Mouse (Mus musculus) myocyte (in vitro differentiated cells): ENCODE results near the gene Gm42906. TPM values are rescaled to one million over a fixed set of nuclear protein-coding genes. Genes with fewer than 3 reads are reported as not detected.

Source experiments
- H3K27me3 ChIP-seq: one replicate; pipeline ENCODE4 v1.6.1; 2011; ENCODE audit not compliant: control insufficient read depth, insufficient read depth, insufficient read length
- H3K36me3 ChIP-seq: one replicate; pipeline ENCODE4 v1.6.1; 2011; ENCODE audit not compliant: control insufficient read depth, insufficient read depth
- H3K4me2 ChIP-seq: one replicate; pipeline ENCODE4 v1.6.1; 2011; ENCODE audit warnings: low read depth, control low read depth
- H3K4me3 ChIP-seq: one replicate; pipeline ENCODE4 v1.5.1; 2011; ENCODE audit warnings: mild to moderate bottlenecking, control low read depth, moderate library complexity
- H3K79me2 ChIP-seq: one replicate; pipeline ENCODE4 v1.6.1; 2011; ENCODE audit not compliant: control insufficient read depth, insufficient read depth
- H3ac ChIP-seq: one replicate; pipeline ENCODE4 v1.6.1; 2011; ENCODE audit not compliant: control insufficient read depth, insufficient read length
- CEBPB ChIP-seq: IDR thresholded peaks from 2 replicates; pipeline ENCODE4 v1.6.1; 2011; ENCODE audit warnings: mild to moderate bottlenecking, moderate library complexity; ENCODE audit not compliant: poor library complexity, insufficient read depth, severe bottlenecking
- E2F4 ChIP-seq: IDR thresholded peaks from one replicate; pipeline ENCODE4 v1.6.1; 2011; ENCODE audit warnings: mild to moderate bottlenecking, control low read depth, moderate library complexity; ENCODE audit not compliant: insufficient read depth
- MAX ChIP-seq: IDR thresholded peaks from one replicate; pipeline ENCODE4 v1.6.1; 2011; ENCODE audit warnings: low read depth, mild to moderate bottlenecking, control low read depth
- MYOD1 ChIP-seq, 3 experiments: IDR thresholded peaks; one replicate each; pipeline ENCODE4 v1.6.1; 2011; ENCODE audit warnings: control low read depth in 2 of 3, low read depth in 2 of 3, mild to moderate bottlenecking in 2 of 3, moderate library complexity in 1 of 3; ENCODE audit not compliant: insufficient read length in 2 of 3, control insufficient read depth in 1 of 3
- MYOG ChIP-seq, 3 experiments: IDR thresholded peaks; one replicate each; pipeline ENCODE4 v1.6.1; 2011; ENCODE audit warnings: control low read depth in 2 of 3, low read depth in 2 of 3, mild to moderate bottlenecking in 2 of 3; ENCODE audit not compliant: insufficient read length in 2 of 3, control insufficient read depth in 1 of 3, insufficient read depth in 1 of 3
- POLR2A ChIP-seq: IDR thresholded peaks from one replicate; pipeline ENCODE4 v1.6.1; 2011; ENCODE audit warnings: low read depth, mild to moderate bottlenecking, control low read depth, moderate library complexity; ENCODE audit not compliant: insufficient read length
- POLR2AphosphoS2 ChIP-seq: IDR thresholded peaks from one replicate; pipeline ENCODE4 v1.6.1; 2011; ENCODE audit warnings: low read depth, control low read depth; ENCODE audit not compliant: insufficient read length
- REST ChIP-seq: IDR thresholded peaks from one replicate; pipeline ENCODE4 v1.6.1; 2011; ENCODE audit warnings: mild to moderate bottlenecking, control low read depth, moderate library complexity; ENCODE audit not compliant: insufficient read depth, insufficient read length
- SRF ChIP-seq: IDR thresholded peaks from one replicate; pipeline ENCODE4 v1.6.1; 2011; ENCODE audit warnings: low read depth; ENCODE audit not compliant: control insufficient read depth, insufficient read length
- TCF12 ChIP-seq: IDR thresholded peaks from one replicate; pipeline ENCODE4 v1.6.1; 2011; ENCODE audit warnings: mild to moderate bottlenecking, control low read depth; ENCODE audit not compliant: poor library complexity, insufficient read depth, severe bottlenecking
- TCF3 ChIP-seq: IDR thresholded peaks from one replicate; pipeline ENCODE4 v1.6.1; 2011; ENCODE audit warnings: low read depth, control low read depth; ENCODE audit not compliant: insufficient read length
- USF1 ChIP-seq: IDR thresholded peaks from one replicate; pipeline ENCODE4 v1.6.1; 2011; ENCODE audit warnings: low read depth, mild to moderate bottlenecking, control low read depth, moderate library complexity
- polyA plus RNA-seq: library from polyadenylated mRNA; unstranded; fragments of >200 nt; fragmentation: generic; extraction: Trizol; gene quantifications from one replicate; pipeline ENCODE4 v1.2.1, GENCODE M21; 2012; ENCODE audit warnings: missing spikeins

The Gm42906 gene
- polyA plus RNA-seq, 1 experiment, result not detected

DNA sequence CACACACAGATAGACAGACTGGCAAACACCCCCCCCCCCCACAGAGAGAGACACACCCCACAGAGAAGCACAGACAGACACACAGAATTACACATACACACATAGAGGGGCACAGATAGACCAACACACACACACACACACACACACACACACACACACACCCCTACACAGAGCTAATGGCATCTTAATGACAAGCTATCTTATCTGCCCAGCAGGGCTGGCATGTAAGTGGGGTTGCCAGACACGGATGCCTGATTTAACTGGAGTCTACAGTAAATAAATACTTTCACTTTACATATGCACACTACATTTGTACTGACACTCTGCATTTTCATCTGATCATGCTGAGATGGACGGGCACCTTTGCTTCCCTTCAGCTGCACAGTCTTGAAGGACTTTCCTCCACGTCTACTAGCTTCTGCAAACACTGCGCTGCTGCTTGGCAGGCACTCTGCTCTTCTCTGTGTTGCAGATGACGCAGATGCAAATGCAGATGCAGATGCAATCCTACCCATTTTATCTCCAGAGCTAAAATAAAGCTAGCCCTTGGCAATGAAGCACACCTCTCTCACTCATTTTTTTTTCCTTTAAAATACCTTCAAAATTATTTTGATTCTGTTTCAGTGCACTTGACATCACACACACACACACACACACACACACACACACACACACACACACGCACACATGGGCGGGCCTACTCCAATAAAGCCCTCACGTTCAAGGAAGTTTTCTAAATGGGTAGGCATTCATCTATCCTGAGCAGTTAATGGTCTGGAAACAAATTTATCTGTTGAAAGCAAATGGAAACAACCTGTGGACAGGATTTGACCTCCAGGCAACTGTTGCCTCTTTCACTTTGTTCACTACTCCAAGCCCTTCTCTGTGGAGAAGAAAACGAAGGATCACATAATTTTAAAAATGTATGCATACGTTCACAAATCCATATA is 179.0 kb downstream of the Gm42906 start:
- no peak overlapping the region for H3ac ChIP-seq
- no peaks in the 10 kb centered on the region for H3K79me2 ChIP-seq
- no peak for TF ChIP-seq POLR2A
- no peak for TF ChIP-seq TCF12
- no peak for TF ChIP-seq E2F4
- no peaks in the 10 kb centered on the region for H3K36me3 ChIP-seq
- H3K27me3 ChIP-seq, result no peaks in the 10 kb centered on the region
- no peak overlapping the region for H3K4me2 ChIP-seq
- no peak overlapping the region for H3K4me3 ChIP-seq

DNA sequence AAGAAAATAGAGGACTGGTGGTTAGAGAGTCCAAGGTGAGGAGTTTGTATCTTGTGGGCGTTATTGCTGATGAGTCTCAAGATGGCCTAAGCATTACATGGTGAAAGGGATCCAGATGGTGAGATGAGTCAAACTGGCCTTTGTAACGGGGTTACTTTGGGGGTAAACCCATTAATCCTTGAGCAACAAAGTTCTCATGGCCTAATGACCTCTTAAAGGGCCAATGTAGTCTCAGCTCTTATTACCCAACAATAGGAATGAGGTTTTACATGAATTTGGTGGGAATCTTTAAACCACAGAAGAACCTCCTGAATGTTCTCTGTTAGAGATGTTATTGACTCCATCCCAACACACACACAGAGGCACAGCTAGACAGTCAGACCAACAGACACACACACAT is 179.9 kb downstream of the Gm42906 start:
- Histone ChIP-seq H3K4me3 (no peak overlapping the region), H3ac (no peak overlapping the region)

DNA sequence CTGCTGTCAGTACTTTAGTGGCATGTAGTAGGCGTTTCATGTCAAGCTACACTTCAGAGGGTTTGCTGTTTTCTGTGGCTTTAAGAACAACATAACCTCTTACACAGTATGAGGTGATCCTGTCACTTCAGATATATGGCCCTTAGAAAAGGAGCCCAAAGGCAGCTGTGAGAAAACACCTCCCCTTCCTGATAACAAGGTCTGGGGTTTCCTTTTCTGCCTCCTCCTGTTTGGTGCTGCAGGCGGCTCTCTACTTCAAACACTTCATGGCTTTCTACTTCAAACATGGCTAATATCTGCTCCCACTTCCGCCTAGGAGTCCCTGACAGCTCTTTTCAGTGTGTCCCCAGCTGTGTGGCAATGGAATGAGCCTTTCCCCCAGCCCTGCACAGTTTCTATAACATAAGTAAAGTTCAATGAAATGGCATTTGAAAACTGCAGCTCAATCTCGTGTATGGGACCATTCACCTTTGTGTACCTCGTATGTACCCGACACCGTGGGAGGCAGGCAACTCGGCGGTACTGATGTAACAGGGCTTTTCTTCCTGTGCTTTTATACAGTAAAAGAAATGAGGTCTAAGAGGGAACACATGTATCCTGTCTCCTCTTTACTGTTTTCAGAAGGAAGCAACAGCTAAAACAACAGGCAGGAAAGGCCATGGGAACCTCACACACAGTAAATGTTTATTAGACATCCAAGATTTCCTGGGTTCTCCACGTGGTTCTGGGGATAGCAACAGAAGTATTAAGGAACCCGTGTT is 180.7 kb downstream of the Gm42906 start:
- Histone ChIP-seq H3K79me2 (no peaks in the 10 kb centered on the region), H3K4me2 (no peak overlapping the region), H3K36me3 (no peaks in the 10 kb centered on the region), H3ac (no peak overlapping the region), H3K27me3 (no peaks in the 10 kb centered on the region), H3K4me3 (no peak overlapping the region)
- TF ChIP-seq SRF (no peak), POLR2AphosphoS2 (no peak), REST (no peak), POLR2A (no peak), TCF3 (no peak), USF1 (no peak), CEBPB (no peak)

More for the DNA sequence above, 179.9 kb downstream of the Gm42906 start:
- peak; percentile 61; the same call in 1 of the 2 replicates for TF ChIP-seq CEBPB
- no peak for TF ChIP-seq USF1
- no peak overlapping the region for H3K4me2 ChIP-seq
- no peaks in the 10 kb centered on the region for H3K36me3 ChIP-seq
- H3K79me2 ChIP-seq, result no peaks in the 10 kb centered on the region
- no peaks in the 10 kb centered on the region for H3K27me3 ChIP-seq

DNA sequence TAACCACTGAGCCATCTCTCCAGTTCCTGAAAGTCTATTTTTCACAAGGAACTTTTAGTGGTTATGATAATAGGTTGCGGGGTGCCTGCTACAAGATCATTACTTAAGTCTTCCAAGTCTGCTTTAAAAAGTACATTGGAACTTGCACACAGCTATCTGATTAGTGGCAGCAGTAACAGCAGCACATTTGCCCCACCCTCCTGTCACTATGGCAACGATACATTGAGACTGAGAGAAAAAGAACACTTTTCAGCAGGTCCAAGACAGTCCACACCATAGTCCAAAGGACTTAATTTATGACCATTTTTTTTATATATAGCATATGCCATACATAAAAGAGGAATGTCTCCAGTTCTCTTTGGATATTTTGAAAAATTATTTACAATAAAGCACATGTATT is 181.7 kb downstream of the Gm42906 start:
- no peak overlapping the region for H3K4me2 ChIP-seq
- no peak overlapping the region for H3ac ChIP-seq
- TF ChIP-seq SRF (no peak), REST (no peak), E2F4 (no peak), TCF12 (no peak), TCF3 (no peak), MYOD1 (IDR thresholded peaks at IDR 0.05; ENCODE audit: control insufficient read depth in 1 of 3, insufficient read length in 2 of 3, low read depth in 2 of 3) (no peak)
- H3K4me3 ChIP-seq, result no peak overlapping the region
- H3K36me3 ChIP-seq, result no peaks in the 10 kb centered on the region
- no peaks in the 10 kb centered on the region for H3K79me2 ChIP-seq
- H3K27me3 ChIP-seq, result no peaks in the 10 kb centered on the region

DNA sequence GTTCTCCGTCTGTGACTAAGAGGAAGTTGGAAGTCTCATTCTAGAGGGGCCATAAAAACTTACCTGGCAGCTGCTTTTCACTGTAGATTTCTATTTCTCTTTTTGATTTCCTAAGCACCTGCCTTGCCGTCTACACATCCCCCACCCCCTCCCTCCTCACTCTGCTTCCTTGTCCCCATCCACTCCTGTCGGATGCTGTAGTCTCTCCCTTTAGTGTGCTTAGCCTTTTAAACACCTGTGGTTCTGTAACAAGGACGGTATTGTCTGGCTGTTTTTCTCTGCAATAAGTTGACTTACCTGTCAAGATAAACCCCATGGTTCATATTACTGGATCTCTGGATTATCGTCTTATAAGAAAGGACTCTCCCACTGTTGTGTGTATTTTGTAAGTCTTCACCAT is 182.4 kb downstream of the Gm42906 start:
- no peaks in the 10 kb centered on the region for H3K27me3 ChIP-seq

More for the DNA sequence above, 182.4 kb downstream of the Gm42906 start:
- no peaks in the 10 kb centered on the region for H3K36me3 ChIP-seq
- H3K79me2 ChIP-seq, result no peaks in the 10 kb centered on the region
- H3K4me2 ChIP-seq, result no peak overlapping the region
- TF ChIP-seq REST (no peak), TCF3 (no peak), USF1 (no peak), TCF12 (no peak), MAX (no peak), MYOD1 (IDR thresholded peaks at IDR 0.05; ENCODE audit: control insufficient read depth in 1 of 3, insufficient read length in 2 of 3, low read depth in 2 of 3) (no peak), POLR2A (no peak), SRF (no peak), CEBPB (no peak), E2F4 (no peak), MYOG (IDR thresholded peaks at IDR 0.05; ENCODE audit: control insufficient read depth in 1 of 3, insufficient read depth in 1 of 3, insufficient read length in 2 of 3, low read depth in 2 of 3) (no peak), POLR2AphosphoS2 (no peak)
- H3ac ChIP-seq, result no peak overlapping the region
- no peak overlapping the region for H3K4me3 ChIP-seq
